Mouse (Mus musculus) brain, embryonic 14.5 days (tissue): ENCODE results near the gene Mark2.

Experiments used
- CTCF ChIP-seq: fragments of 200-500 bp; IDR thresholded peaks from 2 replicates; pipeline ENCODE4 v1.5.1; 2012; ENCODE audit warnings: inconsistent platforms, mild to moderate bottlenecking, moderate library complexity, borderline replicate concordance; ENCODE audit not compliant: insufficient read depth, insufficient read length; ENCODE audit errors: extremely low read depth
- POLR2A ChIP-seq: fragments of 200-500 bp; IDR thresholded peaks from 2 replicates; pipeline ENCODE4 v1.6.1; 2012; ENCODE audit warnings: mild to moderate bottlenecking, inconsistent platforms, borderline replicate concordance; ENCODE audit not compliant: poor library complexity, insufficient read depth, insufficient read length, severe bottlenecking; ENCODE audit errors: extremely low read depth

GRCm38 (mm10) chr19:7377639-7378038 lies 36.0 kb upstream of the Mark2 start:
- TF ChIP-seq POLR2A = no peak
- TF ChIP-seq CTCF = no peak
